Mouse (Mus musculus) neutrophil, adult 5-6 weeks (primary cell): Measurements from ENCODE around the gene Apbb2. TPM values are rescaled to one million over a fixed set of nuclear protein-coding genes. Genes with fewer than 3 reads are reported as not detected.

Experiments
- ATAC-seq: fragments of 151-379, 151-347 bp; 2 replicates; pipeline ENCODE4 v1.8.0; 2017; ENCODE audit warnings: mild to moderate bottlenecking, moderate TSS enrichment; ENCODE audit not compliant: insufficient number of reproducible peaks, poor library complexity, low FRiP score, severe bottlenecking; ENCODE audit errors: extremely low read depth
- total RNA-seq: library from RNA; stranded (forward); fragments of 200-1000 nt; gene quantifications from 2 replicates; pipeline ENCODE4 v1.2.3, GENCODE M21; 2017

Gene Apbb2
- total RNA-seq, 1 experiment from 2014 or later, result 0.35 TPM

- no peak for ATAC-seq
These were observed 115.6 kb downstream of the Apbb2 start for GRCm38 (mm10) chr5:66503033-66503432.

- no peak for ATAC-seq
These were observed 119.0 kb downstream of the Apbb2 start for GRCm38 (mm10) chr5:66499621-66500020.

DNA sequence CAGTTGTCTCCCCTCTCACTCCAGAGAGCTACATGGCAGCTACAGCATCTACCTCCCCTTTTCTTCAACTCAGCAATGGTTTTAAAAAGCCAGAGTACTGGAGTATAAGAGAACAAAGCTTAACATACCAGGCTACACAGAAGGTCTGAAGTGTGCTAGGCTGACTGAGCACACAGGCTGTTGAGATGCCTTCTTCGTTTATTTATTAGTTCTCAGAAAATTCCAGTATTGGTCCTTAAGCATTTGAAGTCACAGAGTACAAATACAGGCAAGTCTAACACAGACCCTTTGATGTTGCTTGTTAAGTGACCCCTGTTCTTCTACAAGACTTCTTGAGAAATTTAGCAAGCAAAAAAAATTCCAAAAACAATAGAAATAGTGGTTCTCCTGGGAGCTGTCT, 120.4 kb downstream of the Apbb2 start:
- no peak for ATAC-seq

- no peak for ATAC-seq
These were observed 121.0 kb downstream of the Apbb2 start for GRCm38 (mm10) chr5:66497479-66498087.

GRCm38 (mm10) chr5:66496881-66497360, 121.7 kb downstream of the Apbb2 start:
- ATAC-seq, result no peak

DNA sequence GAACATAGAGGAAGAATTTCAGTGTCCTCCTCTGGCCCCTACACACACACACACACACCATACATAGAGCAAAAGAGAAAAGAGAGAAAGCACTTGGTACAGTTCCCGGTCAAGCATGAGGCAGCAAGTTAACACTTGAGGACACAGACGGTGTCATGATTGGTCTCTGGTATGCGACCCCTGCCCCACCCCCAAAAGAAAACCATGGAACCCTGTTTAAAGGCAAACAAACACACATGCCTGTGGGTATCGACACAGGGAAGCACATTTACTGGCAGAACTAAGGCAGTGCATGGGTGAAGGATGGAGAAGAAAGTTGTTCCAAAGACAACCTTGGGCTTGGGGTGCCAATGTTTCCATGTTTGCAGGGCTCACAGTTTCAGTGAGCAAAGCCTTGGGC, 123.9 kb downstream of the Apbb2 start:
- ATAC-seq, result no peak

DNA sequence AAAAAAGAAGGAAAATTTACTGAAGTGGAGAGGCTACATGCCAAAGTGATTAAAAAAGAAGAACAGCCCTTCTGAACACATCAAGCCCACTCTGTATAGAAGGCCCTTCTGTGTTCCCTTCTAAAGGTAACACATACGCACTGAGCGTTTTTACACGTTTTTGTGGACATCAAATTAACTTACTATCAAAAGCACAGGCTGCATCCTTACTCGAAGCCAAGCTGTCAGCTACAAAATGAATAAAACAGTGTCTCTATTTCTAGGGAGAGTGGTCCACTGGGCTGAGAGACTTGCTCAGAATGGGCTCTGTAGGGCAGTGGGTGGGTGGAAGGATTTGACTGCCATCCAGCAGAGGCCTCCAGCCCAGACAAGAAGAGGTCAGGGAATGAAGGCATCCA, 126.0 kb downstream of the Apbb2 start:
- ATAC-seq, result no peak

DNA sequence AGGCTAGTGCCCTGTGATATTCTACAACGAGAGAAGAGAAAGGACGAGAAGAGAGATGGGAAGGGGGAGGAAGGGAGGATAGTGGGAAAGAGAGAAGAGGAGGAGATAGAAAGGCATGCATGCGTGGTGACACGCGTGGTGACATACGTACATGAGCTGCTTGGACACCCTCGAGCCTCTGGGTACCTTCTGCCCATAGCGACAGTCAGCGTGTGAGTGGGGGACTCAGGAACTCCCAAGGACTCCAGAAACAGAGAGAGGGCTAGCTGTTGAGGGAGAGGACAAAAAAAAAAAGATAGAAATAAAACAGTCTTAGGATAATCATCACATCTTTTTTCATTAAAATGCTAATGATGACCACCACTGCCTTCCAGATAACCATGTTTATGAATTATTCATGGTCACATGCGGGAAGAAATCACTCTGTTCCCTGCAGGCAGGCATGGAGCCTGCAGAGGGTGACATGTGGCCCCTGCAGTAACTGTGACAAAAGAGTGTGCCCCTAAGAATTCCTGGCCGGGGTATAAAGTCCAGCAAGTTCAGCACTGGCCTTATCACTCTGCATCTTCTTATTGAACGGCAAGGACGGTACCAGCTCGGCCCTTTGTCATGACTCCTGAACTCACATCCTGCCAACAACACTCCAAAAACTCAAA, 126.5 kb downstream of the Apbb2 start:
- ATAC-seq, result no peak

DNA sequence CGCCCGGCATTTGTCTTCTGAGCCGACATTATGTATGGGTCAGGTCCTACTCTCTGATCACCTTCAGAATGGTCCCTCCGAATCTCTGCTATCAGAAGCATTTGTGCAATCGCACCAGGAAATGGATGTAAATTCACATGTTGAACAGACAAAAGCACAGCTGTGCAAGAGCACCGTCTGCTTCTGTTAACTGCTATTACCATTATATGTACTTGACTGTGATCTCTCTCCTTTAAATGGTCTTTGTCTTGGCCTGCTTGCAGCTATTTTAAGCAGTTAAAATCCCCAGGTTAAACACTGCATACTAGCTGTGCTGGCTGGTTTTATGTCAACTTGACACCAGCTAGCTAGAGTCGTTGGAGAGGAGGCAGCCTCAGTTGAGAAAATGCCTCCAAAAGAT, 132.6 kb downstream of the Apbb2 start:
- ATAC-seq, result no peak

- no peak for ATAC-seq
These were observed 142.3 kb downstream of the Apbb2 start for GRCm38 (mm10) chr5:66476266-66476665.

DNA sequence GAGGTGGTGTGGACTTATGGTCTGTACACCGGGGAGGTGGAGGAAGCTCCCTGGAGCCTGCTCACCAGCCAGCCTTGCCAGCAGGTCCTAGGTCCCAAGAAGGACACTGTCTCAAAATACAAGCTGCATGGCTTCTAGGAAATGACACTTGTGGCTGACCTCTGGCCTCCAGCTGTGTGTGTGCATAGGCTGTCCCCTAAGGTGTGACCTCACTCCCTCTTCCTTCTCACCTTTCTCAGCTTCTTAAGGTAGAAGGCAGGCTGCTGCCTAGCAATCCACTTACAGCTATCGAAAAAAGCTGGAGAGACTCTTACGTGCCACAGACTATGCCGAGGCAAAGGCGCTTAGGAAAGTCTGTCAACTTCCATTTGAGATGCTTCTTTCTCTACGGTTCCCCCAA, 142.8 kb downstream of the Apbb2 start:
- no peak for ATAC-seq

DNA sequence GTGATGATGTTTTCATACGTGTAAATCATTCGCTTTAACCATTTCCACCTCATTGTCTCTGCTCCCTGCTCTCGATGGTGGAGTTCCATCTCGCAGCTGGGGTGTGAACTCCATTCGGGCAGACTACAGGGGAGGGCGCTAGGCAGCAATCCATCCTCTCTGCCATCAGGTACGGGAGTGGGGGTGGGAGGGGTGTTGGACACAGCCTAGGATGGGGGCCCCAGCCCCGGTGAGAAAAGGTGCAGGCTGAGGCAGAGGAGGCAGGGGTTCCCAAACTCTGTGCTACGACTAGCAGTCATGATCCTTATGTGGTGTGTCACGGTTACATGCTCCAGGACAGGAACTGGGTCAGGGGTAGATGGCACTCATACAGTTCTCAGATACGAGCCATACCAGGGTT, 144.4 kb downstream of the Apbb2 start:
- ATAC-seq, result no peak

DNA sequence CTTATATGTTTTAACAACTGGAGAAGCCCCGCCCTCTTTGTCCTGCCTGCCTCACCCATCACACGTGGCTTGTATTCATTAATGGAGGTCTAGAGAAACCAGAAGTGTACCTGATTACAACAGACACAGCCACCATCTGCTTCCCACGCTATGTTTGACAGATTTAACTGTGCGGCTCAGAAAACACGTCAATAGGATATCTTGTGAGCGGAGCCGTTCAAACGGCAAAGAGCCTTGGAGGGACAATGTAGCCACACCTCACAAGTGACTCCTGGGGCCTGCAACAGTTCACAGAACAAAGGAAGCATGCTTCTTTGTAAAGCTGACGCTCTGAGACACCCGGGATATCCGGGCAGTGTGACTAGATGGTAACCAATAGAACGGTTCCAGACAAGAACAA, 145.0 kb downstream of the Apbb2 start:
- ATAC-seq, result no peak

- no peak for ATAC-seq
These were observed 147.7 kb downstream of the Apbb2 start for GRCm38 (mm10) chr5:66470837-66471236.

DNA sequence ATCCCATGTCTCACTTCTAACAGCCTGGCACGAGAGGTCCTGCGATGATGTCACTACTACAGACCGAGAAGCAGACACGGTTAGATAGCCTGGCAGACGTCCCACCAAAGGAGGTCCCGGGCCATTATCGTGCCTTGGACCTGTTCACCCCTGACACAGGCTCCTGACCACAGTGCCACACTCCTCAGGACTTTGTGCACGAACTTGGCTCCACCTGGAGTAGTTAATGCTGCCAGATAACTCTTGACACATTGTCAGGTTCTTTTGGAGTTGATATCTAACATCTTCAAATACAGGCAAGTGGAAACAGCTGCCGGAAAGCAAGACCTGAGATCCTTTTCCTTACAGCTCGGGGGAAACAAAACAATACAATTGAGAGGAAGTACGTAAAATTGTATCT, 148.9 kb downstream of the Apbb2 start:
- no peak for ATAC-seq

GRCm38 (mm10) chr5:66468331-66469001, 150.1 kb downstream of the Apbb2 start:
- ATAC-seq, result no peak

- no peak for ATAC-seq
These were observed 155.9 kb downstream of the Apbb2 start for GRCm38 (mm10) chr5:66462665-66463064.

- ATAC-seq, result no peak
These were observed 159.7 kb downstream of the Apbb2 start for GRCm38 (mm10) chr5:66458851-66459250.

GRCm38 (mm10) chr5:66455271-66455670, 163.3 kb downstream of the Apbb2 start:
- no peak for ATAC-seq

GRCm38 (mm10) chr5:66454826-66455225, 163.8 kb downstream of the Apbb2 start:
- no peak for ATAC-seq
